Mouse (Mus musculus) hindbrain, postnatal 0 days (tissue): ENCODE results near the gene Lamc2. TPM values are rescaled to one million over a fixed set of nuclear protein-coding genes. Genes with fewer than 3 reads are reported as not detected.
A peak's percentile ranks its signal among the peaks of the same experiment; 100 is the strongest.

Experiments used
- ATAC-seq: fragments of 200-750 bp; cut with Nextera tagmentation; 2 replicates; pipeline ENCODE4 v1.8.0; 2017; ENCODE audit warnings: mild to moderate bottlenecking, moderate TSS enrichment, moderate library complexity
- DNase-seq: peaks from one replicate; pipeline ENCODE4 v3.0.0-alpha.2; 2015; ENCODE audit warnings: low spot score
- H3K27ac ChIP-seq: fragments of 300-500 bp; sonication (generic); 2 replicates; pipeline ENCODE4 v1.5.1; 2014; ENCODE audit warnings: mild to moderate bottlenecking
- H3K27me3 ChIP-seq: fragments of 300-500 bp; sonication (generic); 2 replicates; pipeline ENCODE4 v1.6.1; 2014; ENCODE audit warnings: low read length, mixed read lengths; ENCODE audit not compliant: insufficient read depth
- H3K36me3 ChIP-seq: fragments of 300-500 bp; sonication (generic); 2 replicates; pipeline ENCODE4 v1.6.1; 2014; ENCODE audit warnings: low read length, mixed read lengths; ENCODE audit not compliant: insufficient read depth
- H3K4me1 ChIP-seq: fragments of 300-500 bp; sonication (generic); 2 replicates; pipeline ENCODE4 v1.6.1; 2014; ENCODE audit warnings: antibody characterized with exemption, low read length, mixed read lengths; ENCODE audit not compliant: insufficient read depth
- H3K4me2 ChIP-seq: fragments of 300-500 bp; sonication (generic); 2 replicates; pipeline ENCODE4 v1.6.1; 2014; ENCODE audit warnings: low read depth, mild to moderate bottlenecking, low read length, moderate library complexity, mixed read lengths
- H3K4me3 ChIP-seq: fragments of 300-500 bp; sonication (generic); 2 replicates; pipeline ENCODE4 v1.5.1; 2014; ENCODE audit warnings: low read length
- H3K9ac ChIP-seq: fragments of 300-500 bp; sonication (generic); replicated peaks from 2 replicates; pipeline ENCODE4 v1.6.1; 2014; ENCODE audit warnings: mild to moderate bottlenecking, low read length, moderate library complexity, mixed read lengths
- H3K9me3 ChIP-seq: fragments of 300-500 bp; sonication (generic); 2 replicates; pipeline ENCODE4 v1.6.1; 2016; ENCODE audit warnings: low read length, mixed read lengths
- CTCF ChIP-seq: IDR thresholded peaks from 2 replicates; pipeline ENCODE4 v1.5.1; 2016; ENCODE audit warnings: antibody characterized with exemption, control low read depth, low read depth
- WGBS: fragments of 180-500 bp; shearing (Covaris S2); extraction: QIAGEN DNeasy Blood & Tissue Kit; methylation state at CpG from one replicate; pipeline ENCODE4 v1.1.7; 2014; 5-methylcytosine and 5-hydroxymethylcytosine counted together
- polyA plus RNA-seq: library from polyadenylated mRNA; unstranded; fragments of >200 nt; fragmentation: Nextera tagmentation; extraction: Ambion mirVana; gene quantifications from 2 replicates; pipeline ENCODE4 v1.2.1, GENCODE M21; 2015
- total RNA-seq: library from RNA; depleted of rRNA; stranded (reverse); fragments of >200 nt; gene quantifications from 2 replicates; pipeline ENCODE4 v1.2.3, GENCODE M21; 2014

The Lamc2 gene
- total and polyA plus RNA-seq, 2 experiments from 2014 or later = 4.4 to 5.8 TPM

DNA sequence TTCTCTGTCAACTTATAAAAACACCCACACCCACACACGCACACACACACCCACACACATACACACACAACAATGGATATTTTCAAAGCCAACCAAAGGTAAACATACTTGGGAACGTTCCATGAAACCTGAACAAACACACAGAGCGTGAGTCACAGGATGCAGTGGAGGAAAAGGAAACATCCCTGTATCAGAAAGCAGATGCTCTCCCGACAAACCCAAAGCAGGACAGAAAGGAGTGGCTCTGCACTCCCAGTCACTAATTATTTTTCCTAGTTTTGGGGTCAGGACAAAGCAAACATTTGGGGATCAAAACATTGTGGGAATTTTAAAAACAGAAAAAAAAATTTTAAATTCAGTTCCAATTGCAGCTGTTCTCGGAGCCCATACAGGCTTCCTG lies 38.1 kb upstream of the Lamc2 start:
- Histone ChIP-seq H3K27me3 (no peaks in the 10 kb centered on the region), H3K27ac (0 out of 2 replicates have a peak overlapping the region, but pooled peaks have one; percentile 20), H3K4me3 (no peak overlapping the region), H3K36me3 (peaks cover 50% of the 10 kb centered on the region), H3K4me2 (no peak overlapping the region), H3K9me3 (no peaks in the 10 kb centered on the region), H3K4me1 (no peaks in the 10 kb centered on the region), H3K9ac (no peak overlapping the region)
- no peak for TF ChIP-seq CTCF
- no peak for ATAC-seq
- DNase-seq = no peak
- WGBS = 83% methylated on average over 5 of the region's 5 CpGs

GRCm38 (mm10) chr1:153219376-153219775 lies 33.1 kb upstream of the Lamc2 start:
- H3K4me1 ChIP-seq = no peaks in the 10 kb centered on the region
- no peaks in the 10 kb centered on the region for H3K27me3 ChIP-seq
- peaks cover 30% of the 10 kb centered on the region for H3K36me3 ChIP-seq
- no peak overlapping the region for H3K9ac ChIP-seq
- WGBS = 42% methylated on average over 9 of the region's 9 CpGs
- no peak overlapping the region for H3K4me3 ChIP-seq
- peak; percentile 15 for DNase-seq
- no peaks in the 10 kb centered on the region for H3K9me3 ChIP-seq
- TF ChIP-seq CTCF = no peak
- no peak overlapping the region for H3K4me2 ChIP-seq
- no peak overlapping the region for H3K27ac ChIP-seq
- peak; percentile 59; the same call in 1 of the 2 replicates for ATAC-seq

DNA sequence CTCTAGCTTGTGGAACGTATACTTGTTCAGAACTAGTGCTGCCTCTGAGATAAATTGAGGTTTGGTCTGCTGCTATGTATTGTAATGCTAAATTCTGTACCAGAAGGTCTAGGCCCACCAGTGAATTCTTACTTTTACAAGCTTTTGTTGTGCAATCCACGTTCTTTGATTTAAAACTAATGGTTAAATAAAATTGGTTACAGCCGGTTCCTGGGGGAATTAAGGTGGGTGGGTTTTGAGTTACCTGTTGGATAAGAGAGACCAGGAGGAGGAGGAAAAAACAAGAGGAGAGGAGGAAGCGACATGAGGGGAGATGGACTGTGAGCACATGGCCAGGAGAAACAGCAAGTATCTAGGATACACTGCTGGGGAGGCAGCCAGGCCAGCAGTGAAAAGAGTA lies 30.3 kb upstream of the Lamc2 start:
- ATAC-seq (no peak), DNase-seq (no peak)
- WGBS = 70% methylated on average over 4 of the region's 4 CpGs
- Histone ChIP-seq H3K4me2 (no peak overlapping the region), H3K27me3 (no peaks in the 10 kb centered on the region), H3K4me3 (no peak overlapping the region), H3K27ac (no peak overlapping the region), H3K36me3 (peaks cover 16% of the 10 kb centered on the region), H3K4me1 (no peaks in the 10 kb centered on the region), H3K9me3 (no peaks in the 10 kb centered on the region), H3K9ac (no peak overlapping the region)
- TF ChIP-seq CTCF = no peak

DNA sequence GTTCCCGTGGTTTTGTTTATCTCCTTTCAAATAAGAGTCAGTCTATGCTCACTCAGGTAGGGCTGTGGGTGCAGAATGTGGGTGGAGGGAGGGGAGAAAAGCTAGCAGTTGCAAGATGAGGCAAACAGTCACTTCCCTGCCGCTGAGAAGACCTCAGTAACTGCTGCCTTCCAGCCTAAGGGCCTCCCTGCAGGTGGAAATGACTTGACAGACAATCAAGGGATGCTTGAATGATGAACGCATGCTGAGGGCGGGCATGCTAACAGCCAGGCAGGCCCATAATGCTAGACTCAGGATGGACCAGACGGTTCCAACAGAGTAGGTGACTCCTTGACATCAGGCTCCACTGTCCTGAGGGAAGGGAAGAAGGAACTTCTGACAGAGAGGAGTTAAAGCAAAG lies 29.4 kb upstream of the Lamc2 start:
- H3K9me3 ChIP-seq = no peaks in the 10 kb centered on the region
- DNase-seq (no peak), ATAC-seq (no peak)
- no peak overlapping the region for H3K27ac ChIP-seq
- no peak overlapping the region for H3K4me2 ChIP-seq
- H3K4me3 ChIP-seq = no peak overlapping the region
- no peak overlapping the region for H3K9ac ChIP-seq
- H3K4me1 ChIP-seq = no peaks in the 10 kb centered on the region
- peaks cover 8% of the 10 kb centered on the region; the same call in 1 of the 2 replicates for H3K36me3 ChIP-seq
- no peaks in the 10 kb centered on the region for H3K27me3 ChIP-seq
- TF ChIP-seq CTCF = no peak
- 74% methylated on average over 5 of the region's 5 CpGs for WGBS

DNA sequence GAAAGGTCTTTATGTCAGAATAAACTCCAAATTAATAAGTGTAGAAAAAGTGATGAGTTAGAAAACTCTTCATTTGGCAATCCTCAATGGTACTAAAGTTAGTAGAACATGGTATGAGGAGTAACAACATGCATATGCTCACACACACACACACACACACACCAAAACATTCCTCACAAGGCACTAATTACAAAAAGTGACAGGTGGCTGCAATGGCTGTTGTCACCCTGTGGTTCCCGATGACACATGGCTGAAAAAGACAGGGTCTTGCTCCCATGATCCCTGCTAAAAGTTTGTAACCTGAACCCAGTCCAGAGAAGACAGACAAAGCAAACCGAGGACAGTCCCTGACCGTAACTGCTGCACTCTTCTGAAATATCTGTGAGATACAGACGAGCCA lies 24.7 kb upstream of the Lamc2 start:
- Histone ChIP-seq H3K36me3 (no peaks in the 10 kb centered on the region), H3K27me3 (no peaks in the 10 kb centered on the region), H3K4me3 (no peak overlapping the region), H3K27ac (no peak overlapping the region), H3K9me3 (no peaks in the 10 kb centered on the region), H3K4me1 (no peaks in the 10 kb centered on the region), H3K4me2 (no peak overlapping the region), H3K9ac (no peak overlapping the region)
- 44% methylated on average over 4 of the region's 4 CpGs for WGBS
- no peak for ATAC-seq
- DNase-seq = no peak
- TF ChIP-seq CTCF = no peak

DNA sequence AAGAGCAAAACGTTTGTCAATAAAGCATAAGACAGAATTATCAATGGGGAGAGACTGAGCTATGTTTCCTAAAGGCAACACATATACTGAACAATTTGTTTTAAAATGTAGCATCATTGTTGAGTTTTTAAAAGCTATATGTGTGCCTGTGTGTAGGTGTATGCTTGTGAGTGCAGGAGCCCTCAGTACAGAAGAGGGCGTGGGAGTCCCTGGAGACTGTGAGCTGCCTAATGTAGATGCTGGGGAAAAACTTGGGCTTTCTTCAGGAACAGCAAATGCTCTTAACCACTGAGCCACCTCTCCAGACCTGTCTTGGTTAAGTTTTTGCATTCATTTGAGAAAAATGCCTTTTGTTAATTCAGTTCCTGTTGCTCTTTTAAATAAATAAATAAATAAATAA lies 24.0 kb upstream of the Lamc2 start:
- Histone ChIP-seq H3K27ac (no peak overlapping the region), H3K27me3 (no peaks in the 10 kb centered on the region), H3K4me3 (no peak overlapping the region), H3K9ac (no peak overlapping the region), H3K4me1 (no peaks in the 10 kb centered on the region), H3K36me3 (no peaks in the 10 kb centered on the region), H3K9me3 (no peaks in the 10 kb centered on the region), H3K4me2 (no peak overlapping the region)
- no peak for DNase-seq
- TF ChIP-seq CTCF = no peak
- ATAC-seq = no peak
- 86% methylated on average over 2 of the region's 2 CpGs for WGBS

- no peak for TF ChIP-seq CTCF
- Histone ChIP-seq H3K27ac (no peak overlapping the region), H3K36me3 (no peaks in the 10 kb centered on the region), H3K4me1 (no peaks in the 10 kb centered on the region), H3K27me3 (no peaks in the 10 kb centered on the region), H3K9me3 (no peaks in the 10 kb centered on the region), H3K4me2 (no peak overlapping the region), H3K9ac (no peak overlapping the region), H3K4me3 (no peak overlapping the region)
- 23% methylated on average over 8 of the region's 8 CpGs for WGBS
- DNase-seq (no peak), ATAC-seq (peak; percentile 35; the same call in 1 of the 2 replicates)
Measured at GRCm38 (mm10) chr1:153202195-153202594, 15.9 kb upstream of the Lamc2 start.
